Mouse (Mus musculus) midbrain, embryonic 15.5 days (tissue): ENCODE measurements around the gene Ppm1j. TPM values are rescaled to one million over a fixed set of nuclear protein-coding genes. Genes with fewer than 3 reads are reported as not detected.

Source experiments
- ATAC-seq: fragments of 200-750 bp; cut with Nextera tagmentation; replicated peaks from 2 replicates; pipeline ENCODE4 v1.8.0; 2017; ENCODE audit warnings: moderate TSS enrichment
- H3K27ac ChIP-seq: fragments of 300-500 bp; sonication (generic); 2 replicates; pipeline ENCODE4 v1.5.1; 2015; ENCODE audit warnings: mild to moderate bottlenecking, inconsistent platforms
- H3K27me3 ChIP-seq: fragments of 300-500 bp; sonication (generic); replicated peaks from 2 replicates; pipeline ENCODE4 v1.6.1; 2015; ENCODE audit warnings: inconsistent platforms
- H3K36me3 ChIP-seq: fragments of 300-500 bp; sonication (generic); replicated peaks from 2 replicates; pipeline ENCODE4 v1.6.1; 2015; ENCODE audit warnings: inconsistent platforms
- H3K4me1 ChIP-seq: fragments of 300-500 bp; sonication (generic); 2 replicates; pipeline ENCODE4 v1.6.1; 2015; ENCODE audit warnings: inconsistent platforms
- H3K4me2 ChIP-seq: fragments of 300-500 bp; sonication (generic); 2 replicates; pipeline ENCODE4 v1.6.1; 2015; ENCODE audit warnings: inconsistent platforms, mild to moderate bottlenecking, moderate library complexity
- H3K4me3 ChIP-seq: fragments of 300-500 bp; sonication (generic); 2 replicates; pipeline ENCODE4 v1.5.1; 2015; ENCODE audit warnings: mild to moderate bottlenecking, inconsistent platforms
- H3K9ac ChIP-seq: fragments of 300-500 bp; sonication (generic); 2 replicates; pipeline ENCODE4 v1.6.1; 2015; ENCODE audit warnings: mild to moderate bottlenecking, inconsistent platforms
- H3K9me3 ChIP-seq: fragments of 300-500 bp; sonication (generic); 2 replicates; pipeline ENCODE4 v1.6.1; 2016; ENCODE audit warnings: inconsistent platforms
- WGBS: fragments of 180-500 bp; shearing (Covaris S2); methylation state at CpG from one replicate; pipeline ENCODE4 v1.1.7; 2015; ENCODE audit warnings: mixed read lengths; 5-methylcytosine and 5-hydroxymethylcytosine counted together
- polyA plus RNA-seq: library from polyadenylated mRNA; unstranded; fragments of >200 nt; fragmentation: Nextera tagmentation; extraction: Ambion mirVana; gene quantifications from 2 replicates; pipeline ENCODE4 v1.2.1, GENCODE M21; 2015

Gene Ppm1j
- polyA plus RNA-seq, 1 experiment from 2014 or later: 0.59 TPM

- peaks cover 9% of the 10 kb centered on the region for H3K4me1 ChIP-seq
- H3K36me3 ChIP-seq: no peaks in the 10 kb centered on the region
- H3K27me3 ChIP-seq: peaks cover 32% of the 10 kb centered on the region
- H3K4me2 ChIP-seq: peak overlapping the region; percentile 97
- no peaks in the 10 kb centered on the region for H3K9me3 ChIP-seq
- ATAC-seq: peak; percentile 77
- peak overlapping the region; percentile 52 for H3K4me3 ChIP-seq
- WGBS: under 1% methylated on average over 44 of the region's 52 CpGs
- no peak overlapping the region for H3K27ac ChIP-seq
- H3K9ac ChIP-seq: peak overlapping the region; percentile 46
These were observed 7.9 kb downstream of the Ppm1j start for GRCm38 (mm10) chr3:104788561-104789311.

- Histone ChIP-seq H3K27ac (no peak overlapping the region), H3K4me1 (peaks cover 12% of the 10 kb centered on the region), H3K4me2 (peak overlapping the region; percentile 97), H3K9ac (peak overlapping the region; percentile 46), H3K36me3 (no peaks in the 10 kb centered on the region), H3K9me3 (no peaks in the 10 kb centered on the region), H3K27me3 (peaks cover 27% of the 10 kb centered on the region), H3K4me3 (peak overlapping the region; percentile 52)
- ATAC-seq: peak; percentile 27
- 6% methylated on average over 10 of the region's 10 CpGs for WGBS
These were observed 8.4 kb downstream of the Ppm1j start for GRCm38 (mm10) chr3:104789312-104789605.

- WGBS: 31% methylated on average over 13 of the region's 13 CpGs
- Histone ChIP-seq H3K27ac (no peak overlapping the region), H3K4me1 (peaks cover 16% of the 10 kb centered on the region), H3K9me3 (no peaks in the 10 kb centered on the region), H3K36me3 (no peaks in the 10 kb centered on the region), H3K9ac (no peak overlapping the region), H3K4me3 (peak overlapping the region; percentile 52), H3K4me2 (peak overlapping the region; percentile 97), H3K27me3 (peaks cover 22% of the 10 kb centered on the region)
- no peak for ATAC-seq
These were observed 9.0 kb downstream of the Ppm1j start for GRCm38 (mm10) chr3:104789822-104790221.

- peaks cover 16% of the 10 kb centered on the region for H3K4me1 ChIP-seq
- H3K4me3 ChIP-seq: no peak overlapping the region
- peaks cover 21% of the 10 kb centered on the region for H3K27me3 ChIP-seq
- H3K9me3 ChIP-seq: no peaks in the 10 kb centered on the region
- H3K4me2 ChIP-seq: peak overlapping the region; percentile 97
- WGBS: 30% methylated on average over 6 of the region's 6 CpGs
- H3K9ac ChIP-seq: no peak overlapping the region
- ATAC-seq: no peak
- H3K27ac ChIP-seq: no peak overlapping the region
- H3K36me3 ChIP-seq: no peaks in the 10 kb centered on the region
These were observed 9.6 kb downstream of the Ppm1j start for GRCm38 (mm10) chr3:104790401-104790937.

- Histone ChIP-seq H3K27me3 (peaks cover 21% of the 10 kb centered on the region), H3K27ac (no peak overlapping the region), H3K36me3 (no peaks in the 10 kb centered on the region), H3K9me3 (no peaks in the 10 kb centered on the region), H3K4me2 (peak overlapping the region; percentile 97; the same call in 1 of the 2 replicates), H3K4me3 (no peak overlapping the region), H3K4me1 (peaks cover 16% of the 10 kb centered on the region), H3K9ac (no peak overlapping the region)
- ATAC-seq: no peak
- WGBS: 14% methylated on average over 4 of the region's 4 CpGs
These were observed 10.2 kb downstream of the Ppm1j start for GRCm38 (mm10) chr3:104791017-104791416.

GRCm38 (mm10) chr3:104791671-104792070 lies 10.8 kb downstream of the Ppm1j start:
- H3K27ac ChIP-seq: no peak overlapping the region
- 91% methylated on average over 8 of the region's 8 CpGs for WGBS
- no peak overlapping the region for H3K9ac ChIP-seq
- H3K27me3 ChIP-seq: peaks cover 21% of the 10 kb centered on the region
- no peak for ATAC-seq
- no peaks in the 10 kb centered on the region for H3K9me3 ChIP-seq
- H3K36me3 ChIP-seq: no peaks in the 10 kb centered on the region
- H3K4me1 ChIP-seq: peaks cover 16% of the 10 kb centered on the region
- no peak overlapping the region for H3K4me2 ChIP-seq
- no peak overlapping the region for H3K4me3 ChIP-seq

GRCm38 (mm10) chr3:104792360-104793270 lies 11.8 kb downstream of the Ppm1j start:
- Histone ChIP-seq H3K9ac (no peak overlapping the region), H3K9me3 (no peaks in the 10 kb centered on the region), H3K4me3 (no peak overlapping the region), H3K4me1 (peaks cover 16% of the 10 kb centered on the region), H3K27ac (no peak overlapping the region), H3K27me3 (peaks cover 20% of the 10 kb centered on the region), H3K36me3 (no peaks in the 10 kb centered on the region), H3K4me2 (no peak overlapping the region)
- 77% methylated on average over 15 of the region's 15 CpGs for WGBS
- no peak for ATAC-seq

GRCm38 (mm10) chr3:104793871-104794828 lies 13.3 kb downstream of the Ppm1j start:
- WGBS: 60% methylated on average over 20 of the region's 20 CpGs
- Histone ChIP-seq H3K27ac (peak overlapping the region; percentile 36; the same call in 1 of the 2 replicates), H3K27me3 (peaks cover 7% of the 10 kb centered on the region; the same call in 1 of the 2 replicates), H3K4me3 (no peak overlapping the region), H3K36me3 (no peaks in the 10 kb centered on the region), H3K9ac (no peak overlapping the region), H3K4me1 (peaks cover 7% of the 10 kb centered on the region), H3K4me2 (no peak overlapping the region), H3K9me3 (no peaks in the 10 kb centered on the region)
- peak; percentile 71 for ATAC-seq

- no peaks in the 10 kb centered on the region for H3K36me3 ChIP-seq
- H3K9ac ChIP-seq: no peak overlapping the region
- no peaks in the 10 kb centered on the region for H3K27me3 ChIP-seq
- no peak overlapping the region for H3K4me3 ChIP-seq
- peaks cover 7% of the 10 kb centered on the region for H3K4me1 ChIP-seq
- H3K27ac ChIP-seq: no peak overlapping the region
- no peaks in the 10 kb centered on the region for H3K9me3 ChIP-seq
- 76% methylated on average over 12 of the region's 12 CpGs for WGBS
- ATAC-seq: no peak
- no peak overlapping the region for H3K4me2 ChIP-seq
These were observed 14.2 kb downstream of the Ppm1j start for GRCm38 (mm10) chr3:104794953-104795470.

GRCm38 (mm10) chr3:104795661-104796340 lies 14.9 kb downstream of the Ppm1j start:
- no peak overlapping the region for H3K9ac ChIP-seq
- no peak overlapping the region for H3K27ac ChIP-seq
- H3K4me2 ChIP-seq: no peak overlapping the region
- no peaks in the 10 kb centered on the region for H3K36me3 ChIP-seq
- H3K4me3 ChIP-seq: no peak overlapping the region
- no peaks in the 10 kb centered on the region for H3K9me3 ChIP-seq
- no peak for ATAC-seq
- WGBS: 75% methylated on average over 15 of the region's 15 CpGs
- H3K4me1 ChIP-seq: peaks cover 7% of the 10 kb centered on the region
- no peaks in the 10 kb centered on the region for H3K27me3 ChIP-seq
